Mouse (Mus musculus) myocyte (in vitro differentiated cells): ENCODE data around the gene Eif4a2. TPM values are rescaled to one million over a fixed set of nuclear protein-coding genes. Genes with fewer than 3 reads are reported as not detected.

Source experiments
- H3K27me3 ChIP-seq: one replicate; pipeline ENCODE4 v1.6.1; 2011; ENCODE audit not compliant: control insufficient read depth, insufficient read depth, insufficient read length
- H3K36me3 ChIP-seq: one replicate; pipeline ENCODE4 v1.6.1; 2011; ENCODE audit not compliant: control insufficient read depth, insufficient read depth
- H3K4me2 ChIP-seq: one replicate; pipeline ENCODE4 v1.6.1; 2011; ENCODE audit warnings: low read depth, control low read depth
- H3K4me3 ChIP-seq: one replicate; pipeline ENCODE4 v1.5.1; 2011; ENCODE audit warnings: mild to moderate bottlenecking, control low read depth, moderate library complexity
- H3K79me2 ChIP-seq: one replicate; pipeline ENCODE4 v1.6.1; 2011; ENCODE audit not compliant: control insufficient read depth, insufficient read depth
- H3ac ChIP-seq: one replicate; pipeline ENCODE4 v1.6.1; 2011; ENCODE audit not compliant: control insufficient read depth, insufficient read length
- CEBPB ChIP-seq: IDR thresholded peaks from 2 replicates; pipeline ENCODE4 v1.6.1; 2011; ENCODE audit warnings: mild to moderate bottlenecking, moderate library complexity; ENCODE audit not compliant: poor library complexity, insufficient read depth, severe bottlenecking
- E2F4 ChIP-seq: IDR thresholded peaks from one replicate; pipeline ENCODE4 v1.6.1; 2011; ENCODE audit warnings: mild to moderate bottlenecking, control low read depth, moderate library complexity; ENCODE audit not compliant: insufficient read depth
- MAX ChIP-seq: IDR thresholded peaks from one replicate; pipeline ENCODE4 v1.6.1; 2011; ENCODE audit warnings: low read depth, mild to moderate bottlenecking, control low read depth
- MYOD1 ChIP-seq, 3 experiments: IDR thresholded peaks; one replicate each; pipeline ENCODE4 v1.6.1; 2011; ENCODE audit warnings: control low read depth in 2 of 3, low read depth in 2 of 3, mild to moderate bottlenecking in 2 of 3, moderate library complexity in 1 of 3; ENCODE audit not compliant: insufficient read length in 2 of 3, control insufficient read depth in 1 of 3
- MYOG ChIP-seq, 3 experiments: IDR thresholded peaks; one replicate each; pipeline ENCODE4 v1.6.1; 2011; ENCODE audit warnings: control low read depth in 2 of 3, low read depth in 2 of 3, mild to moderate bottlenecking in 2 of 3; ENCODE audit not compliant: insufficient read length in 2 of 3, control insufficient read depth in 1 of 3, insufficient read depth in 1 of 3
- POLR2A ChIP-seq: IDR thresholded peaks from one replicate; pipeline ENCODE4 v1.6.1; 2011; ENCODE audit warnings: low read depth, mild to moderate bottlenecking, control low read depth, moderate library complexity; ENCODE audit not compliant: insufficient read length
- POLR2AphosphoS2 ChIP-seq: IDR thresholded peaks from one replicate; pipeline ENCODE4 v1.6.1; 2011; ENCODE audit warnings: low read depth, control low read depth; ENCODE audit not compliant: insufficient read length
- REST ChIP-seq: IDR thresholded peaks from one replicate; pipeline ENCODE4 v1.6.1; 2011; ENCODE audit warnings: mild to moderate bottlenecking, control low read depth, moderate library complexity; ENCODE audit not compliant: insufficient read depth, insufficient read length
- SRF ChIP-seq: IDR thresholded peaks from one replicate; pipeline ENCODE4 v1.6.1; 2011; ENCODE audit warnings: low read depth; ENCODE audit not compliant: control insufficient read depth, insufficient read length
- TCF12 ChIP-seq: IDR thresholded peaks from one replicate; pipeline ENCODE4 v1.6.1; 2011; ENCODE audit warnings: mild to moderate bottlenecking, control low read depth; ENCODE audit not compliant: poor library complexity, insufficient read depth, severe bottlenecking
- TCF3 ChIP-seq: IDR thresholded peaks from one replicate; pipeline ENCODE4 v1.6.1; 2011; ENCODE audit warnings: low read depth, control low read depth; ENCODE audit not compliant: insufficient read length
- USF1 ChIP-seq: IDR thresholded peaks from one replicate; pipeline ENCODE4 v1.6.1; 2011; ENCODE audit warnings: low read depth, mild to moderate bottlenecking, control low read depth, moderate library complexity
- polyA plus RNA-seq: library from polyadenylated mRNA; unstranded; fragments of >200 nt; fragmentation: generic; extraction: Trizol; gene quantifications from one replicate; pipeline ENCODE4 v1.2.1, GENCODE M21; 2012; ENCODE audit warnings: missing spikeins

Gene Eif4a2
- polyA plus RNA-seq, 1 experiment, result 141 TPM

GRCm38 (mm10) chr16:23127673-23128375 lies 20.6 kb downstream of the Eif4a2 start, which contains the start of gene Rfc4:
Gene Rfc4, minus strand, starts transcription at chr16:23127737.
- H3K79me2 ChIP-seq, result peaks cover 16% of the 10 kb centered on the region
- peaks cover 5% of the 10 kb centered on the region for H3K36me3 ChIP-seq
- H3K4me2 ChIP-seq, result peak within 1 kb of the TSS; percentile 89
- H3K4me3 ChIP-seq, result peak within 1 kb of the TSS; percentile 88
- TF ChIP-seq POLR2A (peak; percentile 84), POLR2AphosphoS2 (peak; percentile 90), CEBPB (no peak), TCF3 (no peak), MAX (no peak), E2F4 (peak; percentile 95), SRF (peak; percentile 90), TCF12 (no peak), USF1 (no peak), MYOD1 (IDR thresholded peaks at IDR 0.05; ENCODE audit: control insufficient read depth in 1 of 3, insufficient read length in 2 of 3, low read depth in 2 of 3) (peak in 1 of 3 experiments; percentile 43), REST (no peak), MYOG (IDR thresholded peaks at IDR 0.05; ENCODE audit: control insufficient read depth in 1 of 3, insufficient read depth in 1 of 3, insufficient read length in 2 of 3, low read depth in 2 of 3) (peak in 1 of 3 experiments; percentile 53)
- peak within 1 kb of the TSS; percentile 25 for H3ac ChIP-seq
- no peaks in the 10 kb centered on the region for H3K27me3 ChIP-seq

DNA sequence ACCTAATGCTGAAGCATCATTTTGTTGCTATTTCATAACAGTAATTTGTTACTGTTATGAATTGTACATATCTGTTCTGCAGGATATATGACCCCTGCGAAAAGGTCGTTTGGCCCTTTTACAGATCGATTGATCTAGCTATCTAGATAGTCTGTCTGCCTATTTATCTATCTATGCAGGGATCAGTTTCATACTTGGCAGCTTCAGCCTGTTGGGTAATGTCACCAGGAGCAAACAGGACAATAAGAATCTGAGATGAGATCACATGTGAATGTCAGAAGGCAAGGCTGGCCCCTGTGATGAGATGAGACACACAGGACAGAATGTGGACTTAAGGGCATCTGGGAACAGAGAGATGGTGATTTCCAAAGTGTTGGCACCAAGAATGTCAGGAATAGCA lies 23.1 kb downstream of the Eif4a2 start:
- Histone ChIP-seq H3K36me3 (no peaks in the 10 kb centered on the region), H3K4me3 (no peak overlapping the region), H3K79me2 (peaks cover 16% of the 10 kb centered on the region), H3K4me2 (no peak overlapping the region), H3ac (no peak overlapping the region), H3K27me3 (no peaks in the 10 kb centered on the region)
- TF ChIP-seq POLR2A, result no peak
- TF ChIP-seq POLR2AphosphoS2, result no peak
- TF ChIP-seq TCF3, result no peak
- no peak for TF ChIP-seq MYOG (IDR thresholded peaks at IDR 0.05; ENCODE audit: control insufficient read depth in 1 of 3, insufficient read depth in 1 of 3, insufficient read length in 2 of 3, low read depth in 2 of 3)

DNA sequence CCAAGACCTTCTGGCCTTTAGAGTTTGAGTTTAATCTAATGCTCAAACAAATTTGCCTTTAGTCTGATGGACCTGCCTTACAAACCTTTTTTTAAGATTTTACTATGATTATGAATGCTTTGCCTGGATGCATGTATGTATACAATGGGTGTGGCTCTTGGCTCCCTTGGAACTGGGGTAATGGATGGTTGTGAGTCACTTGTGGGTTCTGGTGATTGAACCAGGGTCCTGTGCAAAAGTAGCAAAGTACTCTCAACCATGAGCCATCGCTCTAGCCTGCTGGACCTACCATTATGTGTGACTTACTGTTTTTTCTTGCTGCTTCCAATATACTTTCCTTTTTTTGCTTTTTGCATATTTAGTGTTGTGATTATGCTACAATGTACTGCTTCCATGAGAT lies 25.1 kb downstream of the Eif4a2 start:
- H3K4me3 ChIP-seq, result no peak overlapping the region
- peaks cover 2% of the 10 kb centered on the region for H3K79me2 ChIP-seq
- H3K4me2 ChIP-seq, result no peak overlapping the region
- no peak overlapping the region for H3ac ChIP-seq
- no peaks in the 10 kb centered on the region for H3K27me3 ChIP-seq
- H3K36me3 ChIP-seq, result no peaks in the 10 kb centered on the region
- TF ChIP-seq SRF, result no peak
- TF ChIP-seq MYOG (IDR thresholded peaks at IDR 0.05; ENCODE audit: control insufficient read depth in 1 of 3, insufficient read depth in 1 of 3, insufficient read length in 2 of 3, low read depth in 2 of 3), result no peak
- TF ChIP-seq MYOD1 (IDR thresholded peaks at IDR 0.05; ENCODE audit: control insufficient read depth in 1 of 3, insufficient read length in 2 of 3, low read depth in 2 of 3), result no peak
- no peak for TF ChIP-seq REST
- no peak for TF ChIP-seq TCF12

GRCm38 (mm10) chr16:23135421-23136149 lies 28.3 kb downstream of the Eif4a2 start:
- no peak overlapping the region for H3K4me3 ChIP-seq
- H3K4me2 ChIP-seq, result peak overlapping the region; percentile 49
- no peak overlapping the region for H3ac ChIP-seq
- H3K79me2 ChIP-seq, result no peaks in the 10 kb centered on the region
- H3K27me3 ChIP-seq, result peaks cover 3% of the 10 kb centered on the region
- TF ChIP-seq USF1 (no peak), CEBPB (no peak)
- H3K36me3 ChIP-seq, result no peaks in the 10 kb centered on the region

GRCm38 (mm10) chr16:23136406-23136970 lies 29.2 kb downstream of the Eif4a2 start:
- Histone ChIP-seq H3K27me3 (peaks cover 3% of the 10 kb centered on the region), H3ac (no peak overlapping the region), H3K4me2 (peak overlapping the region; percentile 57), H3K4me3 (no peak overlapping the region), H3K79me2 (no peaks in the 10 kb centered on the region), H3K36me3 (no peaks in the 10 kb centered on the region)
- TF ChIP-seq E2F4 (no peak), SRF (no peak), TCF3 (no peak), CEBPB (0 out of 2 replicates have a peak, but pooled peaks have one; percentile 55)
